Comparison of ENCODE assay signal across 23 mouse cellular contexts in the genomic region with DNA sequence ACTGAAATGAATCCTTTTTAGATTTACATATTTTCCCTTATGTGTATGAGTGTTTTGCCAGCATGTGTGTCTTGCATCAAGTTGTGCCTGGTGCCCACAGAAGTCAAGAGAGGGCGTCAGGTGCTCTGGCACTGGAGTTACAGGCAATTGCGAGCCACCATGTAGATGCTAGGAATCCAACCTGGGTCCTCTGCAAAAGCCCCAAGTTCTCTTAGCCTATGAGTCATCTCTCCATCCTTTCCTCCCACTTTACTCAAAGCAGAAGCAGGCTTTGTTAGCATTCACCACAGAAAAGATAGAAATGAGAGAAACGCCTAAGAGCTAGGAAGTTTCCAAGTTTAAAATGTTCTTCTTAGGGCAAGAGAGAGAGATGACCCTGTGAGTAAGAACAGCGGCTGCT. TPM values are rescaled to one million over a fixed set of nuclear protein-coding genes. Genes with fewer than 3 reads are reported as not detected.
"Had no signal": no experiment of that assay in that cellular context is flagged by ENCODE, and none has a peak within 500 bp of the region (broad histone marks: within the 10 kb centered on the region; RNA-seq: fewer than 3 reads in every experiment).

No protein-coding gene starts in this region.

- H3K9ac ChIP-seq: limb, embryonic 12.5 days; limb, embryonic 15.5 days; liver, embryonic 14.5 days; liver, postnatal 0 days; lung, embryonic 14.5 days; midbrain, embryonic 13.5 days; neural tube, embryonic 13.5 days had no signal

- H3K9me3 ChIP-seq: limb, embryonic 12.5 days; limb, embryonic 15.5 days; midbrain, embryonic 13.5 days; neural tube, embryonic 13.5 days had no signal

- H3K4me2 ChIP-seq: limb, embryonic 12.5 days; limb, embryonic 15.5 days; liver, embryonic 11.5 days; lung, embryonic 14.5 days; midbrain, embryonic 13.5 days; neural tube, embryonic 13.5 days had no signal

- DNase-seq: kidney, adult 2 months; kidney, postnatal 10 days; kidney, postnatal 36 days; left cerebral cortex, postnatal 4 days; liver, postnatal 0 days; lung, embryonic 14.5 days; retina, postnatal 1 day; right cerebral cortex, postnatal 14 days; right cerebral cortex, postnatal 4 days; thymus, adult 2 months; thymus, postnatal 25 days had no signal

- H3K36me3 ChIP-seq: limb, embryonic 12.5 days; limb, embryonic 15.5 days; midbrain, embryonic 13.5 days; neural tube, embryonic 13.5 days had no signal

- H3K27ac ChIP-seq: limb, embryonic 12.5 days; limb, embryonic 15.5 days; liver, embryonic 14.5 days; midbrain, embryonic 13.5 days; neural tube, embryonic 13.5 days; stomach, postnatal 0 days had no signal

- H3K4me3 ChIP-seq: limb, embryonic 12.5 days; limb, embryonic 15.5 days; midbrain, embryonic 13.5 days; myocyte; neural tube, embryonic 13.5 days had no signal

- ATAC-seq: intestine, postnatal 0 days; liver, postnatal 0 days; lung, postnatal 0 days; midbrain, embryonic 13.5 days; midbrain, embryonic 16.5 days had no signal

RNA-seq across cellular contexts. Expression of gene Themis2, which starts 3.7 kb away (rescaled TPM):
- polyA plus RNA-seq: myocyte had no signal

RNA-seq across cellular contexts. Expression of gene Smpdl3b, which starts 42.8 kb away (rescaled TPM):
- total RNA-seq: megakaryocyte-erythroid progenitor cell, adult 5-6 weeks had no signal
